Mouse (Mus musculus) neural tube, embryonic 15.5 days (tissue): ENCODE data around the gene Pard3b. TPM values are rescaled to one million over a fixed set of nuclear protein-coding genes. Genes with fewer than 3 reads are reported as not detected.

Source experiments
- ATAC-seq: fragments of 200-750 bp; cut with Nextera tagmentation; 2 replicates; pipeline ENCODE4 v1.8.0; 2017; ENCODE audit warnings: mild to moderate bottlenecking, moderate TSS enrichment, moderate library complexity; ENCODE audit not compliant: low FRiP score
- H3K27ac ChIP-seq: fragments of 300-500 bp; sonication (generic); replicated peaks from 2 replicates; pipeline ENCODE4 v1.5.1; 2015; ENCODE audit warnings: mild to moderate bottlenecking, inconsistent platforms
- H3K27me3 ChIP-seq: fragments of 300-500 bp; sonication (generic); replicated peaks from 2 replicates; pipeline ENCODE4 v1.6.1; 2015; ENCODE audit warnings: inconsistent platforms
- H3K36me3 ChIP-seq: fragments of 300-500 bp; sonication (generic); 2 replicates; pipeline ENCODE4 v1.6.1; 2015; ENCODE audit warnings: inconsistent platforms
- H3K4me1 ChIP-seq: fragments of 300-500 bp; sonication (generic); 2 replicates; pipeline ENCODE4 v1.6.1; 2015; ENCODE audit warnings: inconsistent platforms
- H3K4me2 ChIP-seq: fragments of 300-500 bp; sonication (generic); 2 replicates; pipeline ENCODE4 v1.6.1; 2015; ENCODE audit warnings: inconsistent platforms, mild to moderate bottlenecking, moderate library complexity
- H3K4me3 ChIP-seq: fragments of 300-500 bp; sonication (generic); replicated peaks from 2 replicates; pipeline ENCODE4 v1.5.1; 2015; ENCODE audit warnings: mild to moderate bottlenecking, inconsistent platforms
- H3K9ac ChIP-seq: fragments of 300-500 bp; sonication (generic); replicated peaks from 2 replicates; pipeline ENCODE4 v1.6.1; 2015; ENCODE audit warnings: mild to moderate bottlenecking, inconsistent platforms
- H3K9me3 ChIP-seq: fragments of 300-500 bp; sonication (generic); replicated peaks from 2 replicates; pipeline ENCODE4 v1.6.1; 2016; ENCODE audit warnings: inconsistent platforms
- WGBS: fragments of 180-500 bp; shearing (Covaris S2); methylation state at CpG from one replicate; pipeline ENCODE4 v1.1.7; 2015; ENCODE audit warnings: mixed read lengths; 5-methylcytosine and 5-hydroxymethylcytosine counted together
- polyA plus RNA-seq: library from polyadenylated mRNA; unstranded; fragments of >200 nt; fragmentation: Nextera tagmentation; extraction: Ambion mirVana; gene quantifications from 2 replicates; pipeline ENCODE4 v1.2.1, GENCODE M21; 2015

Gene Pard3b
- polyA plus RNA-seq, 1 experiment from 2014 or later: 8.6 TPM

DNA sequence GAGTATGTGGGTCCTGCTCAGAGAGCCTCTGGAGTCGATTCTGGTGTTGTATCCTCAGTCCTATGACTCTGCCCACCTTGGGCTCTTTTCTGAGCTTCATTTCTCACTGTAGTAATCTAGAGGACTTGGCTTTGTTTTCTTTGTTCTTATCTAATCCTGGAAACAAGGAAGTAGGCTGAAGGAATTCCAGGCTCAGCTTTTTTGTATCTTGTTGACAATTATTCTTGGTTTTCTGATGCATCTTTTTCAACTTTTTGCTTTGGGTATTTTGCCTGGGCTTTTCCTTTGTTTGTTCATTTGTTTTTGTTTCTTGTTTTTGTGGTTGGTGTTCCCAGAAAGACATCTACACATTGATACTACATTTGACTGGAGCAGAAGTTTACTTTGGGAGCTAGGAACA, 236.3 kb downstream of the Pard3b start:
- no peaks in the 10 kb centered on the region for H3K9me3 ChIP-seq
- 53% methylated on average over 1 of the region's 1 CpGs for WGBS
- no peak overlapping the region for H3K4me3 ChIP-seq
- no peaks in the 10 kb centered on the region for H3K4me1 ChIP-seq
- no peaks in the 10 kb centered on the region for H3K36me3 ChIP-seq
- ATAC-seq: no peak
- H3K4me2 ChIP-seq: no peak overlapping the region
- H3K27ac ChIP-seq: no peak overlapping the region
- no peak overlapping the region for H3K9ac ChIP-seq
- H3K27me3 ChIP-seq: no peaks in the 10 kb centered on the region

DNA sequence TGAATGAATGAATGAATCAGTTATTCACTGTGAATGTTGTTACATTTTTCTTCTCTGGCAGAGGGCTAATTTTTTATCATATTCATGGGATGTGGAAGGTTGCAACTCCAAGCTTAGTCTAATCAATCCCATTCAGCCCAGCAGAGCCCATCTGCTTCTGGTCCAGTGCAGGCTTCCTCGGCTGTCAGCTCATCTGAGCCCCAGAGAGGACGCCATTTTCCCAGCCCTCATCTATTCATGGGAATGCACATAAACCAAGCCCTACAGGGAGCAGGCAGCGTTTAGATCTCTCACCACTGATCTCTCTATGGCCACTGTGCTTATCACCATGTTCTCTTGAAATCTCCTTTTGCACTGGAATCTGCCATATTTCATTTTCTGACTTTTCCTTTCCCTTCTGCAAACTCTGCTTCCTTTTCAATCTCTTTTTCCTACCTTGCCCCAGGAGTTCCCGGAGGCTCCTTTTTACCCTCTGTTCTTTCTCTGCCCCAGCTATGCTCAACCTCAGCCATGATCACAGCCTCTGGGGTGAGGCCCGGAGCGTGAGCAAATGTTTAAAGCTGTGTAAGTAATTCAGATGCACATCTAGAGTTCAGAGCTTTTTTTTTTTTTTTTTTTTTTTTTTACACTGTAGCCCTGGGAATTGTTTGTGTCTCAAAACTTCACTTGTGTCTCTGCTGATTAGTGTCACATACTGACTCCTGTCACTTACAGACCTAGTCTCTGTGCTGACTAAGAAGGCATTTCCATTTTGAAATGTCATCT, 241.3 kb downstream of the Pard3b start:
- H3K27ac ChIP-seq: no peak overlapping the region
- H3K4me3 ChIP-seq: no peak overlapping the region
- H3K36me3 ChIP-seq: no peaks in the 10 kb centered on the region
- no peak for ATAC-seq
- H3K4me1 ChIP-seq: no peaks in the 10 kb centered on the region
- WGBS: 59% methylated on average over 6 of the region's 6 CpGs
- H3K27me3 ChIP-seq: no peaks in the 10 kb centered on the region
- no peak overlapping the region for H3K4me2 ChIP-seq
- H3K9me3 ChIP-seq: no peaks in the 10 kb centered on the region
- H3K9ac ChIP-seq: no peak overlapping the region

DNA sequence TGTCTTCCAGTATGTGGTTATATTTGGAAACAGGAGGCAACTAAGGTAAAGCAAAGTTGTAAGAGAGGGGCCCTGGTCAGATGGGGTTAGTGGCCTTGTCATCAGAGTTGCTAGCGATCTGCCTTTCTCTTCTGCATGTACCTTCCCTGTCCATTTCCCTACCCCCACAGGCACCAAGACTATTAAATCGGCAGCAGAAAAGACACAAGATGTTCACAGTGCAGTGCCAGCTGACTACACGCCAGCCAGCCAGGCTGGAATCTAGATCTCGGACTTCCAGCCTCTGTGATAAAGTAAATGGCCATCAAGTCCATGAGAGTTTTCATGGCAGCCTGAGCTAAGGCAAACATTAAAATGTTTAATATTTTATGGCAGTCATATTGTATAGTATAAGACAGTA, 257.4 kb downstream of the Pard3b start:
- Histone ChIP-seq H3K4me2 (no peak overlapping the region), H3K4me1 (no peaks in the 10 kb centered on the region), H3K36me3 (no peaks in the 10 kb centered on the region), H3K9me3 (no peaks in the 10 kb centered on the region), H3K27me3 (no peaks in the 10 kb centered on the region), H3K9ac (no peak overlapping the region), H3K27ac (no peak overlapping the region), H3K4me3 (no peak overlapping the region)
- ATAC-seq: no peak
- 61% methylated on average over 4 of the region's 4 CpGs for WGBS

DNA sequence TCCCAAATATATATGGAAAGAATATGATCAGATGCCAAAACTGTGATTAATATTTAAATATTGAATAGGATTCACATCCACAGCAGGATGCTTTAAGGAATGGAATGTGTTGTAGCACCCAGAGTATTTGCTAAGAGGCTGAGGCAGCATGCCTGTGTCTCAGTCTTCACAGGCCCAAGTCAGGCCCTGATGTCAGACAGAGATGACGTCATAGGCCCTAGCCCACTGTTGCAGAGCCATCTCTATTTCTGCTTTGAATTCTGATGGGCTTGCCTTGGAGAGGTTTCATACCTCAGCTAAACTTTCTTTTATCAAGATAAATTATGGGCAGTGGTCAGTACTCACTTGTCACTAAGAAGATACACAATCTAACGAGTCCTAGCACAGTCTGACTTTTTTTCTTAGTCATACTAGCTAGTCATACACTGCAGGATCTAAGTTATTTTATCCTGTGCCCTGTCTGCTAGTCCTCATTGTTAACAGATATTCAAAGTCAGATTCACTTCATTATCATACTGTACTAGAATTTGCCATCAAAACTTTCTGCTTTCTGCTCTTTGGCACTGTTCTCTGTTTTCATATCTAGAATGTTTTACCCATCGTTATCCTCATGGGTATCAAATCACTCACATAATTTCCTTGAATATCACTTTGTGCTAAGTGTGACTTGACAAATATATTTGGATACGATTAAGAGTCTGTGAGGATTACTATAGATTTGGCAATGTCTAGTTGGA, 264.8 kb downstream of the Pard3b start:
- 83% methylated on average over 4 of the region's 4 CpGs for WGBS
- no peak for ATAC-seq
- H3K4me2 ChIP-seq: no peak overlapping the region

DNA sequence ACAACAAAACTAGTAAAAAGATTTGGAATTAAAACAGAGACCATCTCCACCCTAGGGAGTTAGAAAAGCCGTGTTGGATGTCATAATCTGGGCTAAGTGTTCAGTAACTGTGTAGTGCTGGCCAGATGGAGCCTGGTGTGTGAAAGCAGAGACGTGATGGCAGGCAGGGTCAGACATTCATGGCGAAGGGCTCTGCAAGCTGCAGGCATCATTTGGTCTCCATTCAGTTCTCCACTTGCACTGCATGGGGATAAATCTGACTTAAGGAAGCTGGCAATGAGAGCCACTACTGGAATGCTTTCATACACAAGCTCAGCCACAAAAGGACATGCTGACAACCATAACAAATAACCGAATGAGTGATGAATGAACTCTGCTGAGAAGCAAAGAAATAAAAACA, 265.4 kb downstream of the Pard3b start:
- no peaks in the 10 kb centered on the region for H3K4me1 ChIP-seq
- H3K4me2 ChIP-seq: no peak overlapping the region
- H3K27ac ChIP-seq: no peak overlapping the region
- no peak overlapping the region for H3K4me3 ChIP-seq
- H3K36me3 ChIP-seq: no peaks in the 10 kb centered on the region
- no peak overlapping the region for H3K9ac ChIP-seq
- ATAC-seq: no peak
- no peaks in the 10 kb centered on the region for H3K27me3 ChIP-seq
- H3K9me3 ChIP-seq: no peaks in the 10 kb centered on the region
- WGBS: 53% methylated on average over 4 of the region's 4 CpGs

More for the DNA sequence above, 264.8 kb downstream of the Pard3b start:
- H3K36me3 ChIP-seq: no peaks in the 10 kb centered on the region
- no peak overlapping the region for H3K27ac ChIP-seq
- H3K27me3 ChIP-seq: no peaks in the 10 kb centered on the region
- H3K4me3 ChIP-seq: no peak overlapping the region
- no peaks in the 10 kb centered on the region for H3K4me1 ChIP-seq
- no peaks in the 10 kb centered on the region for H3K9me3 ChIP-seq
- H3K9ac ChIP-seq: no peak overlapping the region

DNA sequence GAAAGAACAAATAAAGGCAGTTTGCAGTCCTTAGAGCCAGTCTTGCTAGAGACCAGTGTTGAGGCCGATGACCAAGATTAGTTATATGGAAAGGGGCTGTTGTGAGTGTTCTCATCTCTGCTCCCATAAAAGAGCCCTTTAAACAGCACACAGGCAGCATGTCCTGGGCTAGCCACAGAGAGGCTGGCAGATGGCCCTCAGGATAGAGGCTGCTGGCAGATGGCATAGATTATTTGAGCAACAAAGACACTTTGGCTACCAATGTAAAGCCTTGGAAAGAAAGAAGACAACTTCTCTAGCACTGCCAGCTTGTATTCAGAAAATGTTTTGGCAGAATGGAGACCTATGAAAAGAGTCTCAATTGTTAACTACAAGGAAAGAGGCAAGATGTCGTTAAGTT, 274.3 kb downstream of the Pard3b start:
- Histone ChIP-seq H3K9ac (no peak overlapping the region), H3K36me3 (no peaks in the 10 kb centered on the region), H3K4me3 (no peak overlapping the region), H3K27me3 (no peaks in the 10 kb centered on the region), H3K9me3 (no peaks in the 10 kb centered on the region), H3K4me2 (no peak overlapping the region), H3K27ac (no peak overlapping the region), H3K4me1 (no peaks in the 10 kb centered on the region)
- ATAC-seq: no peak
- 26% methylated on average over 2 of the region's 2 CpGs for whole genome bisulfite sequencing

DNA sequence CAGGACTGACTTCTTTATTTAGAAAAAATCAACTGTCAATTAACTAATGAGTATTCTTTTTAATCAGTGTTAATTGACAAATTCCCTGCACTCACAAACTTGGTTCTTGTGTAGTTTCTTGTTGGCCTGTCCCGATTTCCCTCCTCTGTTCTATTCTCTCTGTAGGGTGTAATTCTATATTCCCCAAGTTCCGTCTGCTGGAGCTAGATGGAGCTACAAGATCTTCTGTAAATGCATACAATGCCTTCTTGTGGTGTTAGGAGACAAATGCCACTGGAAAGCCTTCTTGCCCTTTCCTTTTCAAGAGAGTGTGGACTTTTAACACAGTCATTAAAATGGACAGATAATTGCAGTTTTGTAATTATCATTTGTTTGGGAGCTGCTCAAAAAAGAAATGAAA, 286.3 kb downstream of the Pard3b start:
- H3K4me1 ChIP-seq: peaks cover 13% of the 10 kb centered on the region; the same call in 1 of the 2 replicates
- H3K9ac ChIP-seq: no peak overlapping the region
- WGBS: 13% methylated on average over 2 of the region's 2 CpGs
- H3K27ac ChIP-seq: no peak overlapping the region
- H3K9me3 ChIP-seq: no peaks in the 10 kb centered on the region
- no peaks in the 10 kb centered on the region for H3K27me3 ChIP-seq
- H3K36me3 ChIP-seq: no peaks in the 10 kb centered on the region
- H3K4me3 ChIP-seq: no peak overlapping the region
- no peak for ATAC-seq
- no peak overlapping the region for H3K4me2 ChIP-seq

DNA sequence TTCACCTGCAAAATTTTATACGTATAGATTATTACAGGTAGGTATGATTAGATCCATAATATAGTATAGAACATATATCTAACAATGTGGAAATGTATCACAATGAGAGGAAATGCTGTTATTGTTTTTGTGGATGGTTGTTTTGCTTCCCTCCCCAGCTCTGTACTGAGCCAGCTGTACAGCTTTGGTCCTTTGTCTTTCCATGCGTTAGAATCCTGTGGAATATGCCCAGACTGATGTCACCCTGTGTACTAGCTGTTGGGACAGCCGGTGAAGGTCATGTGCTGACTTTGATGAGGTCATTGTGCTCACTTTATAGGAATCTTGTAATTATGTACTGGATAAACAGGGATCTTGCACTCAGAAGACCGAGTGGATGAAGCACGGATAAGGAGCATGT, 286.9 kb downstream of the Pard3b start:
- no peak for ATAC-seq
- H3K4me1 ChIP-seq: peaks cover 13% of the 10 kb centered on the region; the same call in 1 of the 2 replicates
- WGBS: 67% methylated on average over 5 of the region's 5 CpGs
- H3K9me3 ChIP-seq: no peaks in the 10 kb centered on the region
- no peak overlapping the region for H3K4me3 ChIP-seq
- H3K27ac ChIP-seq: no peak overlapping the region
- H3K36me3 ChIP-seq: no peaks in the 10 kb centered on the region
- no peak overlapping the region for H3K4me2 ChIP-seq
- no peak overlapping the region for H3K9ac ChIP-seq
- no peaks in the 10 kb centered on the region for H3K27me3 ChIP-seq

DNA sequence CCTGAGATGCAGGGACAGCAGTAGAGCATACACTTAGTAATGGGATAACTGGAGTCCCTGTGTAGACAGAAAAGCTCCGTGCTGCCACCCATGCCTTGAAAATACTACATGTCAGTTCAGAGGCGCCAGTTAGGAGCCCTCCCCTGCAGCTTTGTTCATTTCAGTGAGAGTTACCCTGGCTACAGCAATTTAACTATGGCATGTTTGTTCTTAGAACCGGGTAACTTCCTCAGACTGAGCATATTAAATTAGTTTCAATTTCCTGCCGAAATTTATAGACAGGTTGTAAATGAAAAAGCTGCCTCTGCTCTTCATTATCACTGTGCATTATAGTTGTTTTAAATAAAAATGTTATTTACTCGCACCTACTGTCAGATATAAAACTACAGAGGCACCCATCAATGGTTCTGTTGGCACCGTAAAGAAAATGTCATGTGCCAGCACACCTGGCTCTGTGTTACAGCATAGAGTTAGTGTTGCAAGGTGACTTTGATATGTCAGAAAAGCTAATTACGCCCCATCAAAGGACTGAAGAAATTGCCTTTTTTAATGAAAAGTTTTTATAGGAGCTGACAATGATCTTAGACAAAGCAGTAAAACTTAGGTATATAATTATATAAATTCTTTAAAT, 289.6 kb downstream of the Pard3b start:
- Histone ChIP-seq H3K9me3 (no peaks in the 10 kb centered on the region), H3K9ac (no peak overlapping the region), H3K36me3 (no peaks in the 10 kb centered on the region), H3K4me2 (no peak overlapping the region), H3K4me3 (no peak overlapping the region), H3K27me3 (no peaks in the 10 kb centered on the region), H3K4me1 (peaks cover 13% of the 10 kb centered on the region; the same call in 1 of the 2 replicates), H3K27ac (no peak overlapping the region)
- ATAC-seq: no peak
- 39% methylated on average over 7 of the region's 7 CpGs for WGBS

DNA sequence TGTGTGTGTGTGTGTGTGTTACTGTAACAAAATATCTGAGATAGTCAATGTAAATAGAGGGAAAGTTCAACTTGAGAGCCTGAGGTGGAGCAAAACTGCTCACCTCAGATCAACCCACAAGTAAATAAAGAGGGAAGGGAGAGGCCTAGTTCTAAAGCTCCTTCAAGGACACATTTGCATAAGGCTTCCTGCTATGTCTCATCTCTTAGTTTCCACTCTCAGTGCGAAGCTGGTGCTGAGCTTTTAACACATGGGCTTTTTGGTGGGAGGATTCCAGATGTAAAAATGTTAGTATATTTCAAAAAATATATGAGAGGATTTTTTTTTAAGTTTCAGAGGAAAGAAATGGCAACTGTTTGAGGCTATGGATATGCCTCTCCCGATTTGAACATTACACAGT, 294.9 kb downstream of the Pard3b start:
- no peak for ATAC-seq
- Histone ChIP-seq H3K4me1 (no peaks in the 10 kb centered on the region), H3K27me3 (no peaks in the 10 kb centered on the region), H3K36me3 (no peaks in the 10 kb centered on the region), H3K4me2 (no peak overlapping the region), H3K4me3 (no peak overlapping the region), H3K9me3 (no peaks in the 10 kb centered on the region), H3K9ac (no peak overlapping the region), H3K27ac (no peak overlapping the region)
- WGBS: 88% methylated on average over 2 of the region's 2 CpGs

DNA sequence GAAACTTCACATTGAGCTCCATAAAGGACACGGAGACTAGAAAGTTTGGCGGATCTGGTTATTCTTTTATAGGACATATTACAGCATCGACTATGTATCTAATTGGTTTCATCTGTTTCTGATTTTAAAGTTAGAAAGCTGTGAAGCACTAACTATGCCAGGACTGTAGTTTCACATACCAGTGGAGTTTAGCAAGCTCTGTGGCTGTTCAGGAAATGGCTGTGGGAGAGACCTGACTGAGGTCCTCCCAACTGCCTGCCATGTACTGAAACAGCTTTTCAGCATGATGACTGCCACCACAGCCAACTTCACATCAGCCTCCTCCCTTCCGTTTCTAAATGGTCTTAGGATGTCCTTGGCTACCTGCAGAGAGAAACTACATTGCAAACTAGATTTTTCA, 296.1 kb downstream of the Pard3b start:
- Histone ChIP-seq H3K9me3 (no peaks in the 10 kb centered on the region), H3K4me1 (no peaks in the 10 kb centered on the region), H3K36me3 (no peaks in the 10 kb centered on the region), H3K4me3 (no peak overlapping the region), H3K4me2 (no peak overlapping the region), H3K27me3 (no peaks in the 10 kb centered on the region), H3K9ac (no peak overlapping the region), H3K27ac (no peak overlapping the region)
- 90% methylated on average over 4 of the region's 4 CpGs for WGBS
- ATAC-seq: no peak

DNA sequence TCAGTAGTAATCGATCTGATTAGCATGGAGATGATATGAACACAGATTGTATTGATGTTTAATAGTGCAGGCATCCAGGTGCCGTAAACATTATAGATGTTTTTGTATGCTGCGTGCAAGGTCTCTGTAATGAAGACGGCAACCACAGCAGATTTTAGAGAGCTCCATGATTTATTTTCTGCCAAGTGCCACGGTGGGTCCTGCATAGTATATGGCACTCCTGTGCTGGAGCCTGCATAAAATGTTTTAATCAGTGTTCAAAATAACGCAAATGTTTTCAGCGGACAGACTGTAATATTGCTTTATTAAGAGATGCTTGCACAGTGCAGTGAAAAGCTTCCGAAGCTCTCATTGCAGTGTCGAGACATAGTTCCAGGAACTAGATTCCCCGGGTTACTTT, 301.3 kb downstream of the Pard3b start:
- Histone ChIP-seq H3K9me3 (no peaks in the 10 kb centered on the region), H3K27ac (no peak overlapping the region; the same call in 1 of the 2 replicates), H3K4me3 (no peak overlapping the region), H3K4me1 (0 out of 2 replicates have a peak, but pooled peaks cover 5% of the 10 kb centered on the region), H3K36me3 (no peaks in the 10 kb centered on the region), H3K27me3 (no peaks in the 10 kb centered on the region), H3K4me2 (peak overlapping the region; percentile 20; the same call in 1 of the 2 replicates), H3K9ac (no peak overlapping the region)
- no peak; the same call in 1 of the 2 replicates for ATAC-seq
- WGBS: 48% methylated on average over 10 of the region's 10 CpGs
